Mouse (Mus musculus) spleen, adult 2 months (tissue): ENCODE data around the gene Tex45.

Experiments used
- CTCF ChIP-seq: fragments of 200-500 bp; IDR thresholded peaks from 2 replicates; pipeline ENCODE4 v1.5.1; 2011; ENCODE audit warnings: mild to moderate bottlenecking, inconsistent platforms; ENCODE audit not compliant: insufficient read depth, insufficient read length, insufficient replicate concordance; ENCODE audit errors: extremely low read depth
- POLR2A ChIP-seq: fragments of 200-500 bp; IDR thresholded peaks from 2 replicates; pipeline ENCODE4 v1.6.1; 2011; ENCODE audit warnings: low read depth, low read length, inconsistent platforms

DNA sequence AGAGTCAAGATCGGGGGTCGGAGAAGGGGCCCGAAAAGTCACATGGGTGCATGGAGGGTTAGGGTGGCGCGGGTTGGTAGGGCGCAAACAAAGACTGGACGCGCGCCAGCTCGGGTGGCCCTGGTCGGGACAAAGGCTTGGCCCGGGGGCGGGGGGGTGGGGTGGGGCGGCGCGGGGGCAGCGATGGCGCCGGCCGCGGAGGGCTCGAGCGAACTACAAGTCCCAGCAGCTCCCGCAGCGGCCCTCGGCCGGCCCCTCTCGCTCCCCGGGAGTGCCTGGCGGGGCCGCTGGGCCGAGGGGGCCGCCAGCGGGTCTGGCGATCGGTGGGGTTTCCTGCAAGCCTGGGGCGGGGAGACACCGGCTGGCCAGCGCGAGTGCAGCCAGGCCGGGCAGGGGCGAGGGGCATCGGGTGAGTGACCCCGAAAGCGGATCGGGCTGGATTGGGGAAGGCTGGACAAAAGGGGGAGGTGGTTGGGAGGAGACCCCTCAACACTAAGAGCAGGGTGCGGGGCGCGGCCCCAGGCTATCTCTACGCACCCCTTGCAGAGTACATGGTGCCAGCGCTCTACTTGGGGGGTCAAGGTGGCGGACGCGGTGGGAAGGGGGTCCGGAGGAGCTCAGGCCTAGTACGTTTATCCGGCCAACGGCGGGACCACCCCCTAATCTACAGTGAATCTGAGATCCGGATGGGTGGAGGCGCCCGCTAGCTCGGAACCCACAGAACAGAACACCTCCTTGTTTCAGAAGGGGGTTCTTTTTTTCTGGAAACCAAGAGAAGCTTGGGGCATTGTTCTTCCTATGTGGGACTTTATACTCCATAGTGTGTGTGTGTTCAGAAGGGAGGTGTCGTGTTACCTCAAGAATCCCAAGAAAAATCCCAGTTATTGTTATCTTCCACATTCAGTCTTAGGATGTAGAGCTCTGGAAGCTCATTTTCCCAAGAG, 22.5 kb downstream of the Tex45 start, which contains the start of gene Zfp358:
- TF ChIP-seq CTCF, result no peak
- TF ChIP-seq POLR2A, result no peak
